Mouse (Mus musculus) liver, embryonic 18 days (tissue): ENCODE data around the gene Slfn9. TPM values are rescaled to one million over a fixed set of nuclear protein-coding genes. Genes with fewer than 3 reads are reported as not detected.

Experiments
- polyA plus RNA-seq: library from polyadenylated mRNA; depleted of rRNA; stranded (reverse); fragments of >200 nt; gene quantifications from 2 replicates; pipeline ENCODE4 v1.2.3, GENCODE M21; 2012; rRNA removed

Slfn9 gene
- polyA plus RNA-seq, result 1.9 and 2.2 TPM in 2 replicates

DNA sequence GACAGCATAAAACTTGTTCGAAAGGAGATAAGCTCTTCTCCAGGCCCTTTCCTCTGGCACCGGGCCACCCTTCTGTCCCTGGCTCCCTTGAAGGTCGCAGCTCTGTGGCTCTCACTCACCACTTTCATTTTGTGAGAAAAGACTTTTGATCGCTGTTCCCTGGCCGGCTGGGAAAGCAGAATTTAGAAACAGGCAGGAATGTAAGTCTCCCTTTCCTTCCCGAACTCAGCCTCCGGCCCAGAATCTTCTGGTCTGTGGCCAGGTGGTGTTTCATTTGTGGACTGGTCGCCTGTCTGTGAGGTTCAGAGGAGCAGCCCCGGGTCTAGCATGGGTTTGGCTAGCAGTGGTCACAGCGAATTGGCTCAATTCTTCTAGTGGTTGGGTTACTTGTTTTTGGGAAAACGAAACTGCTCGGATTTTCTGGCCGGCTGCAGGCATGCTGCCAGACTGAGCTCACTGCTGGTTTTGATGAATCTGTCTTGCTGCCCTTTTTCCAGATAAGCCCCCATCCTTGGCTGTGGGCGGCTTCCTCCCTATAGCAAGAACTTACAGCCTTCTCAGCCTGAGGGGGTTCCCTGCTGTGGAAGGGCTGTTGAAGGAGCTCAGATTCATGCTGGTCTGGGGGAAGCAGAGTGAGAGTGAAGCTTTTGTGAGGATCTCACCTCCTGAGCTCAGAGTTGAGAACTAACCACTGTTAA, at the start of gene Slfn9:
Slfn9 (minus strand) TSS at position 362 of the 698 bp plus-strand sequence.

DNA sequence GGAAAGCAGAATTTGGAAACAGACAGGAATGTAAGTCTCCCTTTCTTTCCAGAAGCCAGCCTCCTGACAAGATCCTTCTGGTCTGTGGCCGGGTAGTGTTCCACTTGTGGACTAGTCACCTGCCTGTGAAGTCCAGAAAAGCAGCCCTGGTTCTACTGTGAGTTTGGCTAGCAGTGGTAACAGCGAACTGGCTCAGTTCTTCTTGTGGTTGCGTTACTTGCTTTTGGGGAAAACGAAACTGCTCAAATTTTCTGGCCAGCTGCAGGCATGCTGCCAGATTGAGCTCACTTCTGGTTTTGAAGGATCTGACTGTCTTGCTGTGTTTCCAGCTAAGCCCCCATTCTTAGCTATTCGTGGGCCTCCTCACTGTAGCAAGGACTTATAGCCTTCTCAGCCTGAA, 29.0 kb upstream of the Slfn9 start, which contains the start of gene Slfn8:
Slfn8 (minus strand) TSS at position 190 of the 400 bp plus-strand sequence.

DNA sequence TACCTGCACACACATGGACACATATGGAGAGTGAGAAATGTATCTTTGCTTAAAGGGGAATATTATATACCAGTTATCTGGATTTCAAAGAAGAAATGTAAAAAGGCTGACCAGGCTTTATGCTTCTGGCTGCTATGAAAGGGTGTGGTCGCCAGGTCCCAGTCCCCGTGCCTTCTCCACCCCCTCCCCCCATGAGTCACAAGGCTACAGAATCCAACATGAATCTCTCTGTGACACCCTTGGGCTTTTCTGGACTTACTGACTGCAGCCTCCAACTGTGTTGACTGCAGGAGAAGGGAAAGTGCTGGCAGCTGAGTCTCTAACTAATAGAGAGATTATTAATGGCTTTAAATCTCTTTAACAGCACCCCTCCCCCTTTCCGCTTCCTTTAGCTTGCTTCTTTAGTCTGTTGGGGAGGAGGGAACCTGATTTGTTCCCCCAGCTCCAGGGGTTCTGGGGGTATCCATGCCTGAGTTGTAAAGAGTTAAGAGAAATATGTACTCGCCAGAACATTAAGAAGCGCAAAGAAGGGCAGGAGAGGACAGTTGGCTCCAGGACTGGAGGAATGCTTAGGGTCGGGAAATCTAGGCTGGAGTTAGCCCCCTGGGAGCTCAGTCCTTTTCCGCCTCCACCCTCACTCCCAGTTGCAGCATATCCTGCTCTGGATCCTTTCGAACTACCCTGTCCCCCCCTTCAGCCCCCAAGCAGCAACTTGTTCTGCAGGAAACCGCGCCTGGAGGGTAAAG, 40.7 kb downstream of the Slfn9 start, which contains the start of gene Slfn5:
Slfn5 (plus strand) TSS at position 614 of the 746 bp plus-strand sequence.

Other genes starting within 250 kb of the Slfn9 start
- 0.11 and 0.12 TPM in 2 replicates for gene Cct6b, start 227.5 kb downstream of the Slfn9 start, polyA plus RNA-seq
- gene Zfp830, start 227.5 kb downstream of the Slfn9 start, polyA plus RNA-seq, result 8.4 and 9.5 TPM in 2 replicates
- gene Lig3, start 210.7 kb downstream of the Slfn9 start, polyA plus RNA-seq, result 7.6 and 7.8 TPM in 2 replicates
- 12.2 and 13.8 TPM in 2 replicates for gene Rffl, start 120.6 kb downstream of the Slfn9 start, polyA plus RNA-seq
- 3.4 TPM in 2 replicates for gene Rad51d, start 101.2 kb downstream of the Slfn9 start, polyA plus RNA-seq
- gene Fndc8, start 99.7 kb downstream of the Slfn9 start, polyA plus RNA-seq, result 0.15 and 0.18 TPM in 2 replicates
- gene Nle1, start 83.4 kb downstream of the Slfn9 start, polyA plus RNA-seq, result 16.0 and 19.2 TPM in 2 replicates
- 0.72 and 0.78 TPM in 2 replicates for gene Unc45b, start 81.3 kb downstream of the Slfn9 start, polyA plus RNA-seq
- 4.9 and 5.2 TPM in 2 replicates for gene Slfn5, start 40.5 kb downstream of the Slfn9 start, polyA plus RNA-seq
- gene Slfn8, start 29.0 kb upstream of the Slfn9 start, polyA plus RNA-seq, result 1.8 and 2.0 TPM in 2 replicates
- gene Slfn2, start 73.3 kb upstream of the Slfn9 start, polyA plus RNA-seq, result 18.0 and 19.1 TPM in 2 replicates
- 6.7 and 7.1 TPM in 2 replicates for gene Slfn1, start 125.0 kb upstream of the Slfn9 start, polyA plus RNA-seq
- gene Slfn4, start 183.4 kb upstream of the Slfn9 start, polyA plus RNA-seq, result 22.5 and 26.4 TPM in 2 replicates
- 1.6 and 1.8 TPM in 2 replicates for gene Slfn3, start 199.5 kb upstream of the Slfn9 start, polyA plus RNA-seq